Mouse (Mus musculus) heart, adult 2 months (tissue): Measurements from ENCODE around the gene Marcks. TPM values are rescaled to one million over a fixed set of nuclear protein-coding genes. Genes with fewer than 3 reads are reported as not detected.

Source experiments
- DNase-seq, 2 experiments: peaks; one replicate each; pipeline ENCODE4 v3.0.0; 2021
- H3K27ac ChIP-seq: fragments of 200-600 bp; 2 replicates; pipeline ENCODE4 v1.8.1; 2022
- H3K27me3 ChIP-seq: fragments of 200-500 bp; 2 replicates; pipeline ENCODE4 v1.6.1; 2012; ENCODE audit warnings: mild to moderate bottlenecking, low read length, inconsistent platforms, mixed read lengths; ENCODE audit not compliant: control insufficient read depth, insufficient read depth
- H3K36me3 ChIP-seq: fragments of 200-500 bp; 2 replicates; pipeline ENCODE4 v1.6.1; 2012; ENCODE audit warnings: low read length, inconsistent platforms; ENCODE audit not compliant: control insufficient read depth, insufficient read depth
- H3K4me1 ChIP-seq: fragments of 200-500 bp; 2 replicates; pipeline ENCODE4 v1.6.1; 2011; ENCODE audit warnings: low read length; ENCODE audit not compliant: control insufficient read depth, insufficient read depth
- H3K4me3 ChIP-seq: fragments of 200-600 bp; 2 replicates; pipeline ENCODE4 v1.8.1; 2022
- H3K79me2 ChIP-seq: fragments of 200-500 bp; replicated peaks from 2 replicates; pipeline ENCODE4 v1.6.1; 2012; ENCODE audit warnings: mild to moderate bottlenecking, inconsistent platforms, low read length, moderate library complexity, mixed read lengths; ENCODE audit not compliant: control insufficient read depth, insufficient read depth
- H3K9ac ChIP-seq: fragments of 200-500 bp; 2 replicates; pipeline ENCODE4 v1.6.1; 2012; ENCODE audit warnings: low read depth, mild to moderate bottlenecking, control low read depth, inconsistent platforms, low read length, mixed read lengths
- CTCF ChIP-seq: fragments of 200-600 bp; IDR thresholded peaks from 2 replicates; pipeline ENCODE4 v1.8.1; 2022; ENCODE audit warnings: antibody characterized with exemption, mild to moderate bottlenecking, moderate library complexity
- EP300 ChIP-seq: fragments of 200-500 bp; IDR thresholded peaks from 2 replicates; pipeline ENCODE4 v1.6.1; 2011; ENCODE audit warnings: low read depth, low read length, control low read depth; ENCODE audit not compliant: insufficient read depth
- POLR2A ChIP-seq: fragments of 200-500 bp; IDR thresholded peaks from 2 replicates; pipeline ENCODE4 v1.6.1; 2011; ENCODE audit warnings: mild to moderate bottlenecking, low read depth, low read length, control low read depth; ENCODE audit not compliant: insufficient read depth
- WGBS: fragments of 180-500 bp; shearing (Covaris S2); methylation state at CpG from one replicate; pipeline ENCODE4 v1.1.7; 2018; 5-methylcytosine and 5-hydroxymethylcytosine counted together
- intact Hi-C: fragments of 180-260 bp; cut with DNase I; formaldehyde crosslinking; loops from one replicate; pipeline ENCODE4 v1.15.1; 2025
- polyA plus RNA-seq: library from polyadenylated mRNA; depleted of rRNA; stranded (reverse); fragments of >200 nt; gene quantifications from 2 replicates; pipeline ENCODE4 v1.2.3, GENCODE M21; 2012
- total RNA-seq, 2 experiments: library from RNA; stranded (reverse); gene quantifications; 2 replicates each; pipeline ENCODE4 v1.2.3; 2021

Gene Marcks
- total and polyA plus RNA-seq, 3 experiments, result 9.7 to 32.7 (median 26.3) TPM

DNA sequence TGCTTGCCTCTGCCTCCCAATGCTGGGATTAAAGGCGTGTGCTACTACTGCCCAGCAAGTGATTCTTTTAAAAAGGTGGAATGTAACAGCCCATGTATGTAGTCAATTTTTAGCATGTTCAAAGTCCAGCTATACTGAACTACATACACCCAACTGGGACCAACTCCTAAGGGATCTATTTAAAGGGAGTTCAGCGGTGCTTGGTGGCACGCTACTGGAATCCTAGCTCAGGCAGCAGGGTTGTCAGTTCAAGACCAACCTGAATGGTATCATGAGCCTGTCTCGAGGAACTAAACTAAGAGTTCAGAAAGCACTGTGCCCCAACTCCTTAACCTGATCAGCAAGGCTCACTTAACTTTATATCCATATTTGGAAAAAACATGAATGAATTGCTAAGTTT is 6.0 kb downstream of the Marcks start:
- no peak overlapping the region for H3K4me3 ChIP-seq
- TF ChIP-seq POLR2A (no peak), EP300 (no peak), CTCF (no peak)
- no peak overlapping the region for H3K9ac ChIP-seq
- no peaks in the 10 kb centered on the region; the same call in 1 of the 2 replicates for H3K79me2 ChIP-seq
- 94% methylated on average over 4 of the region's 4 CpGs for WGBS
- peaks cover 3% of the 10 kb centered on the region for H3K4me1 ChIP-seq
- no peak for DNase-seq
- intact Hi-C loops, result loop anchor here (10.0 kb wide), 1 partner anchor 662 kb away; no protein-coding TSS in a partner anchor
- no peaks in the 10 kb centered on the region for H3K27me3 ChIP-seq
- peaks cover 16% of the 10 kb centered on the region for H3K36me3 ChIP-seq
- no peak overlapping the region for H3K27ac ChIP-seq

DNA sequence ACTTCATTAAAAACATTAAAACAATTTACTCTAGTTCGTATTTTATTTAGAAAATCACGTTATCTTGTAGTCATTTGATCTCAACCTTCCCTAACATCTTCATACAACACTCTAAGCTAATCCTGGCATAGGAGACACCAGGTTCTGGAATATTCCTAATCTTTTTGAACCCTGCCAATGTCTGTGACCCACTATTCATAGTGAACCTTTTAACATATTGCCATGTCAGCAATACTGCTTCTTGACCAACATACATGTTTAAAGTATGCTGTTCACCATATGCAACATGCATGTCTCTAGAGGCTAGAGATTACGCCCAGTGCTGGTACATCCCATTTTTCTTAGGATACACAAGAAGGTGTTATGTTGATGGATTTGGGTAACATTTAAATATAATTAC is 9.1 kb downstream of the Marcks start:
- H3K9ac ChIP-seq, result no peak overlapping the region
- TF ChIP-seq EP300 (no peak), POLR2A (no peak), CTCF (no peak)
- intact Hi-C loops, result loop anchor here (10.0 kb wide), 1 partner anchor 665 kb away; no protein-coding TSS in a partner anchor
- WGBS, result 95% methylated on average over 3 of the region's 3 CpGs
- DNase-seq, result no peak
- H3K79me2 ChIP-seq, result no peaks in the 10 kb centered on the region
- H3K27ac ChIP-seq, result no peak overlapping the region
- H3K4me1 ChIP-seq, result no peaks in the 10 kb centered on the region; the same call in 1 of the 2 replicates
- no peaks in the 10 kb centered on the region for H3K27me3 ChIP-seq
- no peak overlapping the region for H3K4me3 ChIP-seq
- H3K36me3 ChIP-seq, result peaks cover 12% of the 10 kb centered on the region

DNA sequence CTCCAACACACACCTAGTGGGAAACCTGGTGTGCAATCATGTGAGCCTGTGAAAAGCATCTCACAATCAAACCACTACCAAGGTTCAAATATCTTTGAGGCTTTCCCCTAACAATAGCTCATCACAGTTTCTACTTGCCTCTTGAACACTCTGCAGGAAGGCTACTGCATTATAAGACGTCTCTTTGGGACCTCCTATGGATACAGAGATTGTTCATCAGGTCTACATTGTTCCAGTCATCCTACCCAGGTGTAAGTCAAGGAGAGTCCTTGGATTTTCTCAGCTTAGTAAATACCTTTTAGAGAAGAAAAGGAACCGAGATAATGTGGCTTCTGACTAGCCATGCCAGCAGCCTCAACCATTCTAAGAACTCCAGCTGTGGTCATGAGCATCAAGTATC is 23.4 kb downstream of the Marcks start:
- no peak overlapping the region for H3K4me3 ChIP-seq
- 80% methylated on average over 2 of the region's 2 CpGs for WGBS
- no peaks in the 10 kb centered on the region for H3K27me3 ChIP-seq
- H3K36me3 ChIP-seq, result no peaks in the 10 kb centered on the region
- DNase-seq, result no peak
- TF ChIP-seq EP300 (no peak), POLR2A (no peak)
- no peaks in the 10 kb centered on the region for H3K79me2 ChIP-seq
- no peak overlapping the region for H3K27ac ChIP-seq
- H3K9ac ChIP-seq, result no peak overlapping the region
- no peaks in the 10 kb centered on the region for H3K4me1 ChIP-seq
- intact Hi-C loops, result no loop called here

DNA sequence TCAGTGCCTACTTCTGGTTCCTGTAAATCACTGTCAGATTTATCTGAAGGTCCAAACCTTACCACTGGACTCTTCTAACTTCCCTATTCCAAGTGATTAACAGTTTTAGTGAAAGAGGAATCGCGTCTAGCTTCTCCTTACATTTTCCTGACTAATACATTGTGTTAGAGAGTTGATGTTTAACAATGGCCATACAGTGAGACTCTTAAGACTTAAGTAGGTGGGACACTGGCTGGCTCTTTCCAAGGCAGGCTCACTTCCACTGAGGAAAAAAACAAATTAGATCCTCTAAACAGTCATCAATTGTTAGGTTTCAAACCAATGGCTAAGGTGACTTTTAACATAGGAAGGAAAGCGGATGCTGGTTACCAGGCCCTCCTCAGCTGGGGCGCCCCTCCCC is 25.9 kb downstream of the Marcks start:
- TF ChIP-seq EP300 (no peak), POLR2A (no peak), CTCF (no peak)
- no peak for DNase-seq
- intact Hi-C loops, result no loop called here
- H3K27me3 ChIP-seq, result no peaks in the 10 kb centered on the region
- H3K9ac ChIP-seq, result no peak overlapping the region
- peaks cover 1% of the 10 kb centered on the region; the same call in 1 of the 2 replicates for H3K36me3 ChIP-seq
- no peaks in the 10 kb centered on the region for H3K79me2 ChIP-seq
- 85% methylated on average over 4 of the region's 4 CpGs for WGBS
- H3K27ac ChIP-seq, result no peak overlapping the region
- H3K4me1 ChIP-seq, result no peaks in the 10 kb centered on the region; the same call in 1 of the 2 replicates
- H3K4me3 ChIP-seq, result no peak overlapping the region

DNA sequence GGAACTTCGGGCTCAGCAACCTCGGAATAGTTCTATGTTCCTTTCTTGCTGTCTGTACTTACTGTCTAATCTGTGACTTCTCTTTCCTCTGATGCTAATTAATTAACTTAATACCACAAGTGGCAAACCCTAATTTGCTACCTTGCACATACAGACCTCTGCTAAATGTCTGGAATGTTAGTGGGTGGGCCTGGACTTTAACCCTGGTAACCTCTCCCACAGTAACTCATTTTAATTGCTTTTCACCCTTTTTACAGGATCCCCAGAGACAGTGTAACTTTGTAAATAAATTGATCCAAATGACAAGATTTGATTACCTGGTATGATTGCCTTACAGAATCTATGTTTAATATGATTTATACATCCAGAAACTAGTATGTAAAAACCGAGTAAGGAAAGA is 26.4 kb downstream of the Marcks start:
- intact Hi-C loops, result no loop called here
- Histone ChIP-seq H3K79me2 (no peaks in the 10 kb centered on the region), H3K36me3 (peaks cover 5% of the 10 kb centered on the region), H3K4me3 (no peak overlapping the region), H3K9ac (no peak overlapping the region), H3K4me1 (peaks cover 2% of the 10 kb centered on the region; the same call in 1 of the 2 replicates), H3K27me3 (no peaks in the 10 kb centered on the region), H3K27ac (no peak overlapping the region)
- WGBS, result 84% methylated on average over 3 of the region's 3 CpGs
- DNase-seq, result no peak
- TF ChIP-seq CTCF (no peak), POLR2A (no peak), EP300 (no peak)

DNA sequence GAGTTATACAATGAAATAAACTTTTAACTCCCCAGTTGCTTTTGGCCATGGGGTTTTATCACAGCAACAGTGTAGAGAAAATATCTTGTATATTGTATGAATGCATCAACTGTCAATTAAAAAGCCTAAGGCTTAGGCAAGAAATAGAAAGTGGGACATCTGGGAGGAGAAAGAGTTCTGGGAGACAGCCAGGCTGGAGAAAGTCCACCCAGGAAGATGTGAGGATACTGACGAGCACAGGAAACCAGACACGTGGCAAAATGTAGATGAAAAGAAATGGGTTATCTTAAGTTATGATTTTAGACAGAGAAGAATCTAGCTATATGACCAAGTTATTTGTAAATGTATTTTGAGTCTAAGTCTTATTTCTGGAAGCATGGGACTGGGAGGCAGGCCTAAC is 27.3 kb downstream of the Marcks start:
- peaks cover 8% of the 10 kb centered on the region for H3K36me3 ChIP-seq
- H3K4me3 ChIP-seq, result no peak overlapping the region
- intact Hi-C loops, result no loop called here
- H3K9ac ChIP-seq, result no peak overlapping the region
- no peaks in the 10 kb centered on the region for H3K27me3 ChIP-seq
- 26% methylated on average over 2 of the region's 2 CpGs for WGBS
- TF ChIP-seq CTCF (no peak), EP300 (no peak), POLR2A (no peak)
- H3K27ac ChIP-seq, result no peak overlapping the region
- H3K4me1 ChIP-seq, result peaks cover 3% of the 10 kb centered on the region
- H3K79me2 ChIP-seq, result no peaks in the 10 kb centered on the region
- DNase-seq, result no peak
